Mouse (Mus musculus) MEL (cell line): ENCODE results near the gene Msx2. TPM values are rescaled to one million over a fixed set of nuclear protein-coding genes. Genes with fewer than 3 reads are reported as not detected.

ENCODE experiments used
- DNase-seq: peaks from one replicate; pipeline ENCODE4 v3.0.0; 2011; ENCODE audit warnings: low read depth, low spot score
- H3K27ac ChIP-seq: 2 replicates; pipeline ENCODE4 v1.5.1; 2012; ENCODE audit warnings: low read depth, mild to moderate bottlenecking, control low read depth, low read length, moderate library complexity; ENCODE audit not compliant: control insufficient read depth
- H3K27me3 ChIP-seq, 2 experiments: fragments of 150-350 bp in 1 of 2; sonication (generic) in 1 of 2; 2 replicates each; pipeline ENCODE4 v1.6.1; 2012; ENCODE audit warnings: low read length in 2 of 2, mild to moderate bottlenecking in 2 of 2, improper control_type of control experiment in 1 of 2, moderate library complexity in 1 of 2; ENCODE audit not compliant: insufficient read depth in 2 of 2, control insufficient read depth in 1 of 2
- H3K36me3 ChIP-seq, 2 experiments: 2 replicates each; pipeline ENCODE4 v1.6.1; 2012 to 2014; ENCODE audit warnings: low read length in 2 of 2, improper control_type of control experiment in 1 of 2, inconsistent platforms in 1 of 2, mild to moderate bottlenecking in 1 of 2; ENCODE audit not compliant: insufficient read depth in 2 of 2, control insufficient read depth in 1 of 2
- H3K4me1 ChIP-seq, 2 experiments: fragments of 150-350 bp in 1 of 2; sonication (generic) in 1 of 2; 2 replicates each; pipeline ENCODE4 v1.6.1; 2012; ENCODE audit warnings: low read length in 2 of 2, improper control_type of control experiment in 1 of 2, mild to moderate bottlenecking in 1 of 2; ENCODE audit not compliant: insufficient read depth in 2 of 2, control insufficient read depth in 1 of 2
- H3K4me3 ChIP-seq, 2 experiments: fragments of 150-350 bp in 1 of 2; sonication (generic) in 1 of 2; 2 replicates each; pipeline ENCODE4 v1.5.1; 2012; ENCODE audit warnings: low read depth in 2 of 2, low read length in 2 of 2, mild to moderate bottlenecking in 2 of 2, moderate library complexity in 2 of 2, control low read depth in 1 of 2, improper control_type of control experiment in 1 of 2; ENCODE audit not compliant: control insufficient read depth in 1 of 2, insufficient read depth in 1 of 2
- H3K79me2 ChIP-seq: 2 replicates; pipeline ENCODE4 v1.6.1; 2012; ENCODE audit warnings: mild to moderate bottlenecking, low read length, moderate library complexity; ENCODE audit not compliant: control insufficient read depth, poor library complexity, insufficient read depth
- H3K9ac ChIP-seq: 2 replicates; pipeline ENCODE4 v1.6.1; 2012; ENCODE audit warnings: low read depth, mild to moderate bottlenecking, control low read depth, low read length, moderate library complexity; ENCODE audit not compliant: control insufficient read depth, poor library complexity, severe bottlenecking
- H3K9me3 ChIP-seq: fragments of 150-350 bp; sonication (generic); replicated peaks from 2 replicates; pipeline ENCODE4 v1.6.1; 2012; ENCODE audit warnings: mild to moderate bottlenecking, low read length, improper control_type of control experiment, moderate library complexity; ENCODE audit not compliant: insufficient read depth
- BHLHE40 ChIP-seq: IDR thresholded peaks from 2 replicates; pipeline ENCODE4 v1.6.1; 2012; ENCODE audit warnings: low read depth, mild to moderate bottlenecking, inconsistent platforms, low read length, improper control_type of control experiment, borderline replicate concordance
- CTCF ChIP-seq, 3 experiments: IDR thresholded peaks in 2 of 3; conservative IDR thresholded peaks in 1 of 3; 2 replicates each; pipeline ENCODE4 v1.5.1; 2011 to 2012; ENCODE audit warnings: low read length in 3 of 3, low read depth in 2 of 3, mild to moderate bottlenecking in 2 of 3, improper control_type of control experiment in 1 of 3, inconsistent platforms in 1 of 3, mixed read lengths in 1 of 3, moderate library complexity in 1 of 3; ENCODE audit not compliant: control insufficient read depth in 1 of 3, insufficient read depth in 1 of 3, poor library complexity in 1 of 3, severe bottlenecking in 1 of 3
- EP300 ChIP-seq, 2 experiments: IDR thresholded peaks; 2 replicates each; pipeline ENCODE4 v1.6.1; 2011; ENCODE audit warnings: improper control_type of control experiment in 2 of 2, low read length in 2 of 2, low read depth in 1 of 2, mild to moderate bottlenecking in 1 of 2
- ETS1 ChIP-seq: IDR thresholded peaks from 2 replicates; pipeline ENCODE4 v1.6.1; 2012; ENCODE audit warnings: low read depth, mild to moderate bottlenecking, inconsistent platforms, low read length, improper control_type of control experiment, moderate library complexity
- GABPA ChIP-seq: IDR thresholded peaks from 2 replicates; pipeline ENCODE4 v1.6.1; 2012; ENCODE audit warnings: low read depth, mild to moderate bottlenecking, inconsistent platforms, low read length, improper control_type of control experiment, moderate library complexity
- HCFC1 ChIP-seq: IDR thresholded peaks from 2 replicates; pipeline ENCODE4 v1.6.1; 2012; ENCODE audit warnings: low read depth, mild to moderate bottlenecking, inconsistent platforms, low read length, improper control_type of control experiment, moderate library complexity
- KAT2A ChIP-seq: conservative IDR thresholded peaks from 2 replicates; pipeline ENCODE4 v1.6.1; 2012; ENCODE audit warnings: low read depth, low read length, improper control_type of control experiment, inconsistent platforms
- MAFK ChIP-seq: IDR thresholded peaks from 2 replicates; pipeline ENCODE4 v1.6.1; 2011; ENCODE audit warnings: low read depth, mild to moderate bottlenecking, low read length, improper control_type of control experiment, borderline replicate concordance
- MAX ChIP-seq: IDR thresholded peaks from 2 replicates; pipeline ENCODE4 v1.6.1; 2011; ENCODE audit warnings: low read length, improper control_type of control experiment
- MEF2A ChIP-seq: IDR thresholded peaks from 2 replicates; pipeline ENCODE4 v1.6.1; 2014; ENCODE audit warnings: low read depth, mild to moderate bottlenecking, inconsistent platforms, low read length, improper control_type of control experiment; ENCODE audit not compliant: poor library complexity, insufficient replicate concordance, severe bottlenecking; ENCODE audit errors: extremely low read depth
- MXI1 ChIP-seq: IDR thresholded peaks from 2 replicates; pipeline ENCODE4 v1.6.1; 2011; ENCODE audit warnings: mild to moderate bottlenecking, low read depth, low read length, improper control_type of control experiment
- MYB ChIP-seq: IDR thresholded peaks from 2 replicates; pipeline ENCODE4 v1.6.1; 2011; ENCODE audit warnings: mild to moderate bottlenecking, low read depth, low read length, improper control_type of control experiment
- NRF1 ChIP-seq: IDR thresholded peaks from 2 replicates; pipeline ENCODE4 v1.6.1; 2014; ENCODE audit warnings: low read depth, mild to moderate bottlenecking, inconsistent platforms, low read length, improper control_type of control experiment, moderate library complexity; ENCODE audit not compliant: poor library complexity, insufficient read depth, severe bottlenecking
- POLR2AphosphoS5 ChIP-seq: IDR thresholded peaks from 2 replicates; pipeline ENCODE4 v1.6.1; 2012; ENCODE audit warnings: low read depth, borderline replicate concordance, mild to moderate bottlenecking, inconsistent platforms, low read length, moderate library complexity, mixed read lengths
- RAD21 ChIP-seq: IDR thresholded peaks from 2 replicates; pipeline ENCODE4 v1.6.1; 2011; ENCODE audit warnings: mild to moderate bottlenecking, low read depth, low read length, improper control_type of control experiment
- SMC3 ChIP-seq: IDR thresholded peaks from 2 replicates; pipeline ENCODE4 v1.6.1; 2011; ENCODE audit warnings: low read depth, low read length, improper control_type of control experiment
- TCF12 ChIP-seq: IDR thresholded peaks from 2 replicates; pipeline ENCODE4 v1.6.1; 2014; ENCODE audit warnings: low read depth, mild to moderate bottlenecking, inconsistent platforms, low read length, improper control_type of control experiment, moderate library complexity
- USF1 ChIP-seq: IDR thresholded peaks from 2 replicates; pipeline ENCODE4 v1.6.1; 2014; ENCODE audit warnings: low read depth, mild to moderate bottlenecking, inconsistent platforms, low read length, improper control_type of control experiment, moderate library complexity
- ZC3H11A ChIP-seq: IDR thresholded peaks from 2 replicates; pipeline ENCODE4 v1.6.1; 2012; ENCODE audit warnings: low read depth, mild to moderate bottlenecking, inconsistent platforms, low read length, improper control_type of control experiment
- ZKSCAN1 ChIP-seq: IDR thresholded peaks from 2 replicates; pipeline ENCODE4 v1.6.1; 2012; ENCODE audit warnings: low read depth, mild to moderate bottlenecking, inconsistent platforms, low read length, improper control_type of control experiment, moderate library complexity
- ZNF384 ChIP-seq: IDR thresholded peaks from 2 replicates; pipeline ENCODE4 v1.6.1; 2012; ENCODE audit warnings: low read depth, mild to moderate bottlenecking, inconsistent platforms, low read length, improper control_type of control experiment
- polyA plus RNA-seq, 2 experiments: library from polyadenylated mRNA; stranded (reverse) in 1 of 2; unstranded in 1 of 2; fragments of >175 nt in 1 of 2; fragments of >200 nt in 1 of 2; gene quantifications; 2 replicates each; pipeline versions ENCODE4 v1.2.1 to v1.2.4; 2012; ENCODE audit warnings: low replicate concordance in 2 of 2, low read depth in 1 of 2; ENCODE audit not compliant: insufficient read length in 2 of 2, insufficient read depth in 1 of 2, missing spikeins in 1 of 2
- total RNA-seq: library from RNA; depleted of rRNA; stranded (reverse); fragments of 300-350 nt; gene quantifications from 2 replicates; pipeline ENCODE4 v1.2.3, GENCODE M21; 2012

Gene Msx2
- total and polyA plus RNA-seq, 3 experiments, result not detected

GRCm38 (mm10) chr13:53426507-53426906 lies 46.4 kb downstream of the Msx2 start:
- no peaks in the 10 kb centered on the region for H3K27me3 ChIP-seq
- DNase-seq, result peak; percentile 78

GRCm38 (mm10) chr13:53421189-53421588 lies 51.7 kb downstream of the Msx2 start:
- Histone ChIP-seq H3K36me3 (no peaks in the 10 kb centered on the region), H3K9me3 (no peaks in the 10 kb centered on the region), H3K4me1 (no peaks in the 10 kb centered on the region), H3K79me2 (no peaks in the 10 kb centered on the region), H3K27me3 (no peaks in the 10 kb centered on the region), H3K4me3 (no peak overlapping the region), H3K27ac (no peak overlapping the region), H3K9ac (no peak overlapping the region)
- TF ChIP-seq MXI1, result no peak
- no peak for DNase-seq

More at GRCm38 (mm10) chr13:53426507-53426906, 46.4 kb downstream of the Msx2 start:
- H3K4me3 ChIP-seq, result no peak overlapping the region
- H3K36me3 ChIP-seq, result no peaks in the 10 kb centered on the region
- TF ChIP-seq RAD21, result peak; percentile 75
- peak; percentile 88 to 100 (median 100) for TF ChIP-seq CTCF (IDR thresholded peaks at IDR 0.05 in 2 of 3, conservative IDR thresholded peaks at IDR 0.05 in 1 of 3; ENCODE audit: control insufficient read depth in 1 of 3, insufficient read depth in 1 of 3, low read depth in 2 of 3, low read length in 3 of 3, poor library complexity in 1 of 3, severe bottlenecking in 1 of 3)
- no peak for TF ChIP-seq MAFK
- TF ChIP-seq ZC3H11A, result peak; percentile 73
- TF ChIP-seq ETS1, result no peak
- peak; percentile 85 for TF ChIP-seq SMC3
- no peak for TF ChIP-seq GABPA
- no peaks in the 10 kb centered on the region for H3K9me3 ChIP-seq
- no peak overlapping the region for H3K9ac ChIP-seq
- H3K27ac ChIP-seq, result no peak overlapping the region
- H3K79me2 ChIP-seq, result no peaks in the 10 kb centered on the region
- H3K4me1 ChIP-seq, result no peaks in the 10 kb centered on the region

GRCm38 (mm10) chr13:53420741-53421140 lies 52.1 kb downstream of the Msx2 start:
- H3K9me3 ChIP-seq, result no peaks in the 10 kb centered on the region
- H3K36me3 ChIP-seq, result no peaks in the 10 kb centered on the region
- H3K4me3 ChIP-seq, result no peak overlapping the region
- H3K27ac ChIP-seq, result no peak overlapping the region
- H3K79me2 ChIP-seq, result no peaks in the 10 kb centered on the region
- no peak for TF ChIP-seq KAT2A
- TF ChIP-seq, all 39 proteins: peak for 0
- Histone ChIP-seq H3K27me3 (no peaks in the 10 kb centered on the region), H3K4me1 (no peaks in the 10 kb centered on the region), H3K9ac (no peak overlapping the region)
- no peak for DNase-seq

GRCm38 (mm10) chr13:53419681-53420080 lies 53.2 kb downstream of the Msx2 start:
- Histone ChIP-seq H3K79me2 (no peaks in the 10 kb centered on the region), H3K4me1 (no peaks in the 10 kb centered on the region), H3K27ac (no peak overlapping the region), H3K27me3 (no peaks in the 10 kb centered on the region), H3K36me3 (no peaks in the 10 kb centered on the region), H3K9ac (no peak overlapping the region), H3K9me3 (no peaks in the 10 kb centered on the region), H3K4me3 (no peak overlapping the region)
- DNase-seq, result no peak
- TF ChIP-seq MEF2A (no peak), TCF12 (no peak), KAT2A (no peak), POLR2AphosphoS5 (no peak), HCFC1 (no peak), MAX (no peak), ZKSCAN1 (no peak), MYB (no peak), BHLHE40 (no peak), USF1 (no peak), NRF1 (no peak), EP300 (IDR thresholded peaks at IDR 0.05; ENCODE audit: low read depth in 1 of 2, low read length in 2 of 2) (no peak), ZNF384 (no peak), ETS1 (no peak)
